Mouse (Mus musculus) sigmoid colon, adult 10 weeks (tissue): ENCODE data around the gene Olfr228. TPM values are rescaled to one million over a fixed set of nuclear protein-coding genes. Genes with fewer than 3 reads are reported as not detected.

Experiments
- polyA plus RNA-seq: library from polyadenylated mRNA; stranded (reverse); fragments of 350-450 nt; fragmentation: Illumina TruSeq; extraction: RNeasy Lipid Tissue Mini Kit (QIAGEN cat#74804); gene quantifications from one replicate; pipeline ENCODE4 v1.2.3, GENCODE M21; 2014; ENCODE audit warnings: low read depth, low replicate concordance

Olfr228 gene
- not detected for polyA plus RNA-seq

GRCm38 (mm10) chr2:86487286-86487685 is at the start of gene Olfr228:
TSS of gene Olfr228 (minus strand) at chr2:86487386.

GRCm38 (mm10) chr2:86508161-86508560 is 21.0 kb upstream of the Olfr228 start, which contains the start of gene Olfr1076:
TSS of gene Olfr1076 (plus strand) at chr2:86508461.

DNA sequence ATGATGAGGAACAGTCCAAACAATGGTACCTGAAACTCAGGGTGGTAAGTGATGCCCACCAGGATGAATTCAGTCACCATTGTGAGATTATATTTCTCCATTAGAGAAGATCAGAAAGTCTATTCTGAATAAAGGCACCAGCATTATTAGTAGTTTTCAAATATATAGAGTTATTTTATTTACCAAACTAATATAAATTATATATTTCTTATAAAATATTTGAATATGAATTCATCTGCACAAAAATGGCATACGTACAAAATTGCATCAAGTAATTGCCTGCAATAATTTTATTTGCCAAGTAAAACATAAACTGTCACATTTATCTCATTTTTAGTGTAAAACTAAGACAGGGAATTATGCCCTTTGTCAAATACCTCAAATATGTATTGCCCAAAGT is 31.0 kb downstream of the Olfr228 start, which contains the start of gene Olfr1066:
Gene Olfr1066 (minus strand): TSS at position 101 of the 400 bp plus-strand sequence.

DNA sequence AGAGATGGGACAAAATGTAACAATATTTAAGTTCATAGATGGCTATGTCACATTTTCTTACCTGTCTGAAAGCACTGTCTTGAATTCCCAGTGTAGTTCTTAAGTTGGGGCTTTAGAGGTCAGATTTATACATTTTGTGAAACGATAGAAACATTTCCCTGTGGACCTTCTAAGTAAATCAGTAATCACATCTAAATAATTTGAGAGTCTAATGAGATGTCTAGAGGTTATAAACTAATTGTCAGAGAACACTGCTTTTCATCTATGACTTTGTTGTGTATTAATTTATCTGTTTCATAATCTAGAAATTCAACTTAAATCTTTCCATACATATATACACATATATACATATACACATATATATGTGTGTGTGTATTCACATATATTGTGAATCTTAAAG is 36.7 kb downstream of the Olfr228 start, which contains the start of gene Olfr1065:
Gene Olfr1065 (minus strand): TSS at position 101 of the 400 bp plus-strand sequence.

Other genes starting within 250 kb of the Olfr228 start
- gene Olfr1048, start 247.1 kb downstream of the Olfr228 start, polyA plus RNA-seq, result not detected
- not detected for gene Olfr1049, start 229.1 kb downstream of the Olfr228 start, polyA plus RNA-seq
- gene Olfr1051, start 208.3 kb downstream of the Olfr228 start, polyA plus RNA-seq, result not detected
- gene Olfr1052, start 194.9 kb downstream of the Olfr228 start, polyA plus RNA-seq, result not detected
- gene Olfr1053, start 172.1 kb downstream of the Olfr228 start, polyA plus RNA-seq, result not detected
- gene Olfr1054, start 152.0 kb downstream of the Olfr228 start, polyA plus RNA-seq, result not detected
- gene Olfr1055, start 137.1 kb downstream of the Olfr228 start, polyA plus RNA-seq, result not detected
- not detected for gene Olfr1056, start 124.9 kb downstream of the Olfr228 start, polyA plus RNA-seq
- not detected for gene Olfr1057, start 109.0 kb downstream of the Olfr228 start, polyA plus RNA-seq
- not detected for gene Olfr1058, start 98.8 kb downstream of the Olfr228 start, polyA plus RNA-seq
- gene Olfr1061, start 73.3 kb downstream of the Olfr228 start, polyA plus RNA-seq, result not detected
- not detected for gene Olfr1062, start 60.6 kb downstream of the Olfr228 start, polyA plus RNA-seq
- gene Olfr1065, start 36.8 kb downstream of the Olfr228 start, polyA plus RNA-seq, result not detected
- gene Olfr1066, start 31.1 kb downstream of the Olfr228 start, polyA plus RNA-seq, result not detected
- gene Olfr1076, start 21.1 kb upstream of the Olfr228 start, polyA plus RNA-seq, result not detected
- not detected for gene Olfr1079, start 55.1 kb upstream of the Olfr228 start, polyA plus RNA-seq
- gene Olfr1080, start 70.8 kb upstream of the Olfr228 start, polyA plus RNA-seq, result not detected
- not detected for gene Olfr1082, start 111.6 kb upstream of the Olfr228 start, polyA plus RNA-seq
- gene Olfr1084, start 152.3 kb upstream of the Olfr228 start, polyA plus RNA-seq, result not detected
- gene Olfr1085, start 174.6 kb upstream of the Olfr228 start, polyA plus RNA-seq, result not detected
- gene Olfr1086, start 192.7 kb upstream of the Olfr228 start, polyA plus RNA-seq, result not detected
- not detected for gene Olfr1087, start 211.0 kb upstream of the Olfr228 start, polyA plus RNA-seq
- gene Olfr1089, start 246.3 kb upstream of the Olfr228 start, polyA plus RNA-seq, result not detected